Mouse (Mus musculus) erythroid progenitor cell, adult 5-6 weeks (primary cell): ENCODE measurements around the gene Pde4d. TPM values are rescaled to one million over a fixed set of nuclear protein-coding genes. Genes with fewer than 3 reads are reported as not detected.

ENCODE experiments used
- ATAC-seq: replicated peaks from 2 replicates; pipeline ENCODE4 v1.8.0; 2016; ENCODE audit warnings: moderate number of reproducible peaks, mild to moderate bottlenecking, moderate TSS enrichment, inconsistent platforms; ENCODE audit not compliant: poor library complexity, low FRiP score, severe bottlenecking
- total RNA-seq, 2 experiments: library from RNA; stranded (forward) in 1 of 2; stranded (reverse) in 1 of 2; fragments of 150-400 nt in 1 of 2; fragments of 186-747, 209-891 nt in 1 of 2; gene quantifications; 2 replicates each; pipeline versions ENCODE4 v1.2.3 to v1.2.4; 2015 to 2017; ENCODE audit warnings: low replicate concordance in 2 of 2

Pde4d gene
- total RNA-seq, 2 experiments from 2014 or later, result 61.3 to 82.2 TPM

- ATAC-seq, result no peak
These were observed 1175.1 kb downstream of the Pde4d start for GRCm38 (mm10) chr13:109624772-109625349.

GRCm38 (mm10) chr13:109625466-109626129 lies 1175.8 kb downstream of the Pde4d start:
- no peak for ATAC-seq

GRCm38 (mm10) chr13:109627265-109627664 lies 1177.5 kb downstream of the Pde4d start:
- ATAC-seq, result no peak

GRCm38 (mm10) chr13:109628606-109629005 lies 1178.9 kb downstream of the Pde4d start:
- no peak for ATAC-seq

GRCm38 (mm10) chr13:109629216-109629615 lies 1179.5 kb downstream of the Pde4d start:
- ATAC-seq, result no peak

DNA sequence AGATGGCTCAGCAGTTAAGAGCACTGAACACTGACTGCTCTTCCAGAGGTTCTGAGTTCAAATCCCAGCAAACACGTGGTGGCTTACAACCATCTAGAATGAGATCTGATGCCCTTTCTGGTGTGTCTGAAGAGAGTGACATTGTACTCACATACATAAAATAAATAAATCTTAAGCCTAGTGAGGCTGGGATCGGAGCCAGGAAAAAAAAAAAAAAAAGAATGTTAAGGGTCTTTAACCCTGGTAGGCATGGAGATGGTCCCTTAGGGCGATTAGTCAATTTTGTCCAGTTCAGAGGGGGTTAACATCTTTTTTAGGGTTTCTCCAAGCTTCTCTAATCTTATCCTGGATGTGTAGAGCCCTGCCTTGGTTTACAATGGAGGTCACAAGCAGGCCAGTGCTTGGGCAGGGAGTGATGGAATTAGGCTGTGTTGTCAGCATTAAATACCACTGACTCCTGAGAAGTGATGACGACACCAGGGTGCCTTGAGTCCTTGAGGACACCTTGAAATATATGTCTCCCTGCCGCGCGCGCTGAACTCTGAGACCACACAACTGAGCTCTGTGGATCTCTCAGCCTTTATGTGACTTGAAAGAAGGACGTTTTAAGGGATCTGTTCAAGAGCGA lies 1181.8 kb downstream of the Pde4d start:
- no peak for ATAC-seq

DNA sequence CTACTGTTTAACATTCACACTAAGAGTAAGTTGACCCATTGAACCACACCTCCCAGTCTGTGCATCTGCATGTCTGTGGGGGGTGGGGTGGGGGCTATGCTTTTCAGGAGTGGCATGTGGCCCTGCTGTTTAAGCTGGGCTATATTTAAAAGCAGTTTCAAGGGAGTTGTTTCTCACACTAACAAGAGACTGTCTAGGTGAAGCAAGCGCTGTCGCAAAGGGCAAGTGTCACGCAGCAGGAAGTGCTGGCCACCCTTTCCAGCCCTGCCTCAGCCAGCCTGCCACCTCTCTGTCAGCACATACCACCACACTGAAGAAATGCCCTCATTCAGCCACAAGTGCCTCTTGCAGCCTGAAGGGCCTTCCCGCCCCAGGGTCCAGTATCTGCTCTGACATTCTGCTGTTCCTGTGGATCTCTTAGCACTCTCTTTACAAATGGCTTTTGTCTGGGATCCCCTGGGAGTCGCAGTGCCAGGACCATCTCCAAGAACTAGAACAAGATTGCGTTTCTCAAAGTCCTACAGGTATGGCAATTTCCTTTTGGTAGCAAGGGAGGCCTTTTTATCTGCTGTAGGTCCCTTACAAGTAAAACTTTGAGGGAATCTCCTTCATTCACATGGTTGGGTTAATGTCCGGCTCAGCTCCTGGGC lies 1182.8 kb downstream of the Pde4d start:
- ATAC-seq, result no peak

DNA sequence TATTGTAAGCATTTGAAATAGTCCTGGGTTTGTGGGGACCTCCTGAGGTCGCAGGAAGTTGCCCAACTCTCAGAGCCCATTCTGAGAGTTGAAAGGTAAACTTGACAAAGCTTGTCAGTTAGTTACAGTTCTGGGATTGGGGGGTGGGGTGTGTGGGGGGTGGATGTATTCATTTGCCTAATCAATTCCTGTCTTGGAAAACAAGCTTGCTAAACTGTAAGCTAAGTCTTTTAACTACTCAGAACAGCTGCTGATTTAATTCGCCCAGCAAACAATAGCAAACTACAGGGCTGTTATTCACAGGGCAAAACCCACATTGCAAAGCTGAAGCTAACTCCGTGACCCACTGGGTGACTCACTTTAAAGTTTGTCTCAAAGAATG lies 1183.3 kb downstream of the Pde4d start:
- ATAC-seq, result no peak

GRCm38 (mm10) chr13:109635901-109636520 lies 1186.3 kb downstream of the Pde4d start:
- ATAC-seq, result no peak

- no peak for ATAC-seq
These were observed 1188.5 kb downstream of the Pde4d start for GRCm38 (mm10) chr13:109638273-109638672.

DNA sequence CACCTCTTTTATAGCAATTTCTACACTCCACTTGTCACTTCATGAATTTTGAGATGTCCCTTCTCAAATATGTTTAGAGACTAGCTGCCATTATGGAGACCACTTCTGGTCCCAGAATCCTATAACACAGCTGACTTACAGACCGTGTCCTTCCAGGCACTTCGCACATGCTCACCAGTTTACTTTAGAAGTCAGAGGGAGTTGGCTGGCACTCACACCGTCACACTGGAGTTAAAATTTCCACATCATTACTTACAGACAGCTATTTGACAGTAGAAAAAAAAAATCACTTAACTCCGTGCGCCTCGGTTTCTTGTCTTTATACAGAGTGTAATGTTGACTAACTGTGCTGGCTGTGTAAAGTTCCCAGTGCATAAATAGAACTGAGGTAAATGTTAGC lies 1189.5 kb downstream of the Pde4d start:
- ATAC-seq, result no peak

GRCm38 (mm10) chr13:109641562-109641961 lies 1191.8 kb downstream of the Pde4d start:
- no peak for ATAC-seq

GRCm38 (mm10) chr13:109643419-109643818 lies 1193.7 kb downstream of the Pde4d start:
- no peak for ATAC-seq

DNA sequence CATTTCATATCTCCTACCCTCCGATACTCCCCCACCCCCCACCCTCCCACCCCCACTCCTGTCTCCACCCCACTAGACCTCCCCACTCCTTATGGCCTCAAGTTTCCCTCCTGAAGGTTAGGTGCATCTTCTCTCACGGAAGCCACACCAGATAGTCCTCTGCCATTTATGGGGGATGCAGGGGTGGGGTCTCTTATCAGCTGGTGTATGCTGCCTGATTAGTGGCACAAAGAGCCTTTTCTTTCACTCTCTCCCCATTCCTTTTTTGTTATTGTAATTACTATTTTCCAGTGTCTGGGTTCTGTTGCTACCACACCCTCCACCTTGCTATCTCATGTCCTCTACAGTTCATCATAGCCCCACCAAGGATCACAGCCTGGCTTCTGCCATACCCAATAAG lies 1194.3 kb downstream of the Pde4d start:
- ATAC-seq, result peak; percentile 49; the same call in 1 of the 2 replicates

- no peak for ATAC-seq
These were observed 1195.6 kb downstream of the Pde4d start for GRCm38 (mm10) chr13:109645284-109645909.

DNA sequence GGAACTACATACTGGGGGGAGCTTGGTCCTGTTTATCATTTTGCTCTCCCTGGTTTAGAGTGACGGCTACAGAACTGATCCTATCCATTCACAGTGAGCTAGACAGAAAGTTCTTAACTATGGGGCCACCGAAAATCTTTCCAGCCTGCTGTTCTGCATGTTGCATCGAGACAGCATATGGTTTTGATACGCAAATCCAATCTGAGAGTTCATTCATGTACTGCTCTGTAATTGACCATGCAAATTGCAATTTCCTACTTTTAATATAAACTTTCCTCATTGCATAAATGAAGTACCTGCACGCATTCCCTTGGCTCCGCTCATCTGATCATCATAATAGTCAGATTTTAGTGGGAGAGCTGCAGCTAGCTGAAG lies 1196.1 kb downstream of the Pde4d start:
- no peak for ATAC-seq

DNA sequence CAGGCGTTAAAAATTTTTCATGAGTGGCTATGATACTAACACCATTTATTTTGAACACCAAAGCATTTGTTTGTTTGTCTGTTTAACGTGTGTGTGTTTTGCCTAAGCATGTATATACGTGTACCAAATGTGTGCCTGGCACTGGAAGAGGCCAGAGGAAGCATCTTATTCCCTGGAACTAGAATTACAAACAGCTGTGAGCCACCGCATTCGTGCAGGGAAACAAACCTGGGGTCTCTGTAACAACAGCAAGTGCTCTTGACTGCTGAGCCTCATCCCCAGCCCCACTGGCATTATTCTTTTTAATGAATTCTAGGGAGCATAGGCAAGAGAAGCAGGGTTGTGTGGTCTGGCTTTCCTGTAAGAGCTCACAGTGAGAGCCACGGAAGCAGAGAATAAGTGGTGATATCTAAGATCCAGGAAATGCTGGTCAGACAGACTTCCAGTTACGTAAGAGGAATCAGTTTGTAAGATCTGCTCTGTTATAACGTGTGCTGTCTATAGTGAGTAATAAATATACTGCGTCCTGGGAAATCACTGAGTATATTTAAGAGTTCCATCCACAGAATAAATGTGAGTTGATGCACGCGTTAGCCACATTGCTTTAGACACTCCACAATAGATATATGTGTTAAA lies 1197.0 kb downstream of the Pde4d start:
- ATAC-seq, result no peak

GRCm38 (mm10) chr13:109647479-109648199 lies 1197.9 kb downstream of the Pde4d start:
- ATAC-seq, result peak; percentile 45

DNA sequence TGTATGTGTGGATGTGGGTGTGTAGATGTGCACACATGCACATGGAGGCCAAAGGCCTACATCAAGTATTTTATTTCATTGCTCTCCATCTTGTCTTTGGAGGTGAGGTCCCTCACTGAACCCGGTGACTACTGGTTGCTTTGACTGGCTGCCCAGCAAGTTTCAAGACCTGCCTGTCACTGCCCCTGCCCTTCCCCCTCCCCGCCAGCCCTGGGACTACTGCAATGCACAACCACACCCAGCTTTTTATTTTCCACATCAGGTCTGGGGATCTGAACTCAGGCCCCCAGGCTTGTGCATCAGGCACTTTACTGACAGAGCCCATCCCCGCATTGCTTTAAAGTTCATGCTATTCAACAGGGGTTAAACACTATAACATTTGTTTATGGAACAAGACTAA lies 1198.6 kb downstream of the Pde4d start:
- no peak for ATAC-seq
